Mouse (Mus musculus) retina, postnatal 1 day (tissue): ENCODE results near the gene Hsd17b14.
"Not testable (repeated sequence)": the region's sequence is repeated elsewhere in the genome, so short reads cannot be mapped to it uniquely, and the experiment has no call there.

Source experiments
- DNase-seq: peaks from one replicate; pipeline ENCODE4 v3.0.0-alpha.2; 2012

The Hsd17b14 gene

GRCm38 (mm10) chr7:45554744-45555143 is at the start of gene Hsd17b14:
Gene Hsd17b14, plus strand, starts transcription at chr7:45554893.
- DNase-seq: no peak

GRCm38 (mm10) chr7:45507583-45507982 is 47.1 kb upstream of the Hsd17b14 start:
- no peak for DNase-seq

- no peak for DNase-seq
These were observed 46.1 kb upstream of the Hsd17b14 start for GRCm38 (mm10) chr7:45508561-45508960.

GRCm38 (mm10) chr7:45509181-45509882 is 45.4 kb upstream of the Hsd17b14 start:
- no peak for DNase-seq

- DNase-seq: peak; percentile 93
These were observed 44.5 kb upstream of the Hsd17b14 start, which contains the start of gene Nucb1 for GRCm38 (mm10) chr7:45509912-45510787. Gene Nucb1, minus strand, starts transcription at chr7:45510406.

GRCm38 (mm10) chr7:45514411-45514810 is 40.3 kb upstream of the Hsd17b14 start:
- no peak for DNase-seq

GRCm38 (mm10) chr7:45515436-45515835 is 39.3 kb upstream of the Hsd17b14 start:
- no peak for DNase-seq

- DNase-seq: not testable (repeated sequence)
These were observed 37.8 kb upstream of the Hsd17b14 start for GRCm38 (mm10) chr7:45516846-45517245.

GRCm38 (mm10) chr7:45518618-45519017 is 36.1 kb upstream of the Hsd17b14 start:
- no peak for DNase-seq

GRCm38 (mm10) chr7:45519345-45520120 is 35.2 kb upstream of the Hsd17b14 start:
- no peak for DNase-seq

- DNase-seq: no peak
These were observed 34.1 kb upstream of the Hsd17b14 start for GRCm38 (mm10) chr7:45520605-45521004.

GRCm38 (mm10) chr7:45521728-45522184 is 32.9 kb upstream of the Hsd17b14 start:
- DNase-seq: peak; percentile 93

GRCm38 (mm10) chr7:45522194-45522752 is 32.4 kb upstream of the Hsd17b14 start:
- no peak for DNase-seq

GRCm38 (mm10) chr7:45522957-45523676 is 31.6 kb upstream of the Hsd17b14 start:
- DNase-seq: no peak

GRCm38 (mm10) chr7:45523678-45524170 is 31.0 kb upstream of the Hsd17b14 start:
- no peak for DNase-seq

- DNase-seq: no peak
These were observed 29.7 kb upstream of the Hsd17b14 start for GRCm38 (mm10) chr7:45524841-45525621.

GRCm38 (mm10) chr7:45525809-45526473 is 28.8 kb upstream of the Hsd17b14 start, which contains the start of the genes Ppp1r15a and Plekha4:
Gene Ppp1r15a, minus strand, starts transcription at chr7:45526268.
Gene Plekha4, plus strand, starts transcription at chr7:45526330.
- peak; percentile 94 for DNase-seq

- DNase-seq: no peak
These were observed 28.1 kb upstream of the Hsd17b14 start for GRCm38 (mm10) chr7:45526474-45527120.

GRCm38 (mm10) chr7:45527169-45527568 is 27.5 kb upstream of the Hsd17b14 start:
- not testable (repeated sequence) for DNase-seq

- no peak for DNase-seq
These were observed 25.2 kb upstream of the Hsd17b14 start for GRCm38 (mm10) chr7:45529461-45529860.
